Mouse (Mus musculus) liver, adult 2 months (tissue): ENCODE measurements around the gene Olfr1431. TPM values are rescaled to one million over a fixed set of nuclear protein-coding genes. Genes with fewer than 3 reads are reported as not detected.
"Not testable (repeated sequence)": the region's sequence is repeated elsewhere in the genome, so short reads cannot be mapped to it uniquely, and the experiment has no call there.

Experiments used
- DNase-seq: peaks from one replicate; pipeline ENCODE4 v3.0.0-alpha.2; 2011; ENCODE audit warnings: low read depth, low spot score; ENCODE audit errors: extremely low read depth
- H3K27ac ChIP-seq: fragments of 200-500 bp; replicated peaks from 2 replicates; pipeline ENCODE4 v1.5.1; 2012; ENCODE audit warnings: low read depth, mild to moderate bottlenecking, control low read depth, inconsistent platforms, low read length; ENCODE audit not compliant: insufficient read depth
- H3K27me3 ChIP-seq: fragments of 200-500 bp; 2 replicates; pipeline ENCODE4 v1.6.1; 2012; ENCODE audit warnings: mild to moderate bottlenecking, moderate library complexity, low read length, inconsistent platforms; ENCODE audit not compliant: control insufficient read depth, insufficient read depth
- H3K36me3 ChIP-seq: fragments of 200-500 bp; 2 replicates; pipeline ENCODE4 v1.6.1; 2012; ENCODE audit warnings: low read length, inconsistent platforms; ENCODE audit not compliant: control insufficient read depth, insufficient read depth
- H3K4me1 ChIP-seq: fragments of 200-500 bp; 2 replicates; pipeline ENCODE4 v1.6.1; 2011; ENCODE audit warnings: low read length; ENCODE audit not compliant: control insufficient read depth, insufficient read depth
- H3K4me3 ChIP-seq: fragments of 200-500 bp; 2 replicates; pipeline ENCODE4 v1.5.1; 2011; ENCODE audit warnings: low read depth, mild to moderate bottlenecking, control low read depth, low read length, moderate library complexity; ENCODE audit not compliant: insufficient read depth
- H3K79me2 ChIP-seq: fragments of 200-500 bp; 2 replicates; pipeline ENCODE4 v1.6.1; 2012; ENCODE audit warnings: inconsistent platforms, mild to moderate bottlenecking, low read length, moderate library complexity; ENCODE audit not compliant: control insufficient read depth, insufficient read depth
- H3K9ac ChIP-seq: fragments of 200-500 bp; 2 replicates; pipeline ENCODE4 v1.6.1; 2012; ENCODE audit warnings: low read depth, mild to moderate bottlenecking, control low read depth, inconsistent platforms, low read length
- CTCF ChIP-seq: fragments of 200-500 bp; IDR thresholded peaks from 2 replicates; pipeline ENCODE4 v1.5.1; 2011; ENCODE audit warnings: low read depth, low read length, control low read depth
- POLR2A ChIP-seq: fragments of 200-500 bp; IDR thresholded peaks from 2 replicates; pipeline ENCODE4 v1.6.1; 2011; ENCODE audit warnings: low read length, control low read depth; ENCODE audit not compliant: insufficient read depth; ENCODE audit errors: extremely low read depth
- WGBS: fragments of 180-500 bp; shearing (Covaris S2); methylation state at CpG from one replicate; pipeline ENCODE4 v1.1.7; 2018; 5-methylcytosine and 5-hydroxymethylcytosine counted together
- polyA plus RNA-seq: library from polyadenylated mRNA; depleted of rRNA; stranded (reverse); fragments of >200 nt; gene quantifications from 2 replicates; pipeline ENCODE4 v1.2.3, GENCODE M21; 2012; rRNA removed
- total RNA-seq: library from RNA; depleted of rRNA; stranded (reverse); fragments of >200 nt; gene quantifications from 2 replicates; pipeline ENCODE4 v1.2.3, GENCODE M21; 2014; rRNA removed

The Olfr1431 gene
- total RNA-seq (not detected in 2 replicates), polyA plus RNA-seq (not detected in 2 replicates)

GRCm38 (mm10) chr19:12200334-12200733, at the start of gene Olfr1431:
Gene Olfr1431, plus strand, starts transcription at chr19:12200634.
- WGBS = 73% methylated on average over 1 of the region's 1 CpGs
- no peak within 1 kb of the TSS for H3K9ac ChIP-seq
- no peak for DNase-seq
- no peaks in the 10 kb centered on the region for H3K79me2 ChIP-seq
- no peak for TF ChIP-seq POLR2A
- TF ChIP-seq CTCF = no peak
- no peak within 1 kb of the TSS for H3K27ac ChIP-seq
- no peaks in the 10 kb centered on the region for H3K27me3 ChIP-seq
- H3K36me3 ChIP-seq = no peaks in the 10 kb centered on the region
- H3K4me1 ChIP-seq = no peaks in the 10 kb centered on the region
- no peak within 1 kb of the TSS for H3K4me3 ChIP-seq

GRCm38 (mm10) chr19:12170062-12170599, 30.3 kb upstream of the Olfr1431 start, which contains the start of gene Olfr1555-ps1:
Gene Olfr1555-ps1, minus strand, starts transcription at chr19:12170112.
- not testable (repeated sequence) for H3K79me2 ChIP-seq, H3K27ac ChIP-seq, H3K27me3 ChIP-seq, DNase-seq, H3K4me1 ChIP-seq, H3K9ac ChIP-seq, H3K36me3 ChIP-seq, H3K4me3 ChIP-seq
- WGBS = 37% methylated on average over 1 of the region's 1 CpGs

GRCm38 (mm10) chr19:12175431-12175830, 25.0 kb upstream of the Olfr1431 start:
- H3K4me3 ChIP-seq, H3K27me3 ChIP-seq, H3K27ac ChIP-seq, H3K36me3 ChIP-seq, H3K79me2 ChIP-seq, DNase-seq, H3K4me1 ChIP-seq, H3K9ac ChIP-seq: not testable (repeated sequence)
- 69% methylated on average over 5 of the region's 5 CpGs for WGBS

DNA sequence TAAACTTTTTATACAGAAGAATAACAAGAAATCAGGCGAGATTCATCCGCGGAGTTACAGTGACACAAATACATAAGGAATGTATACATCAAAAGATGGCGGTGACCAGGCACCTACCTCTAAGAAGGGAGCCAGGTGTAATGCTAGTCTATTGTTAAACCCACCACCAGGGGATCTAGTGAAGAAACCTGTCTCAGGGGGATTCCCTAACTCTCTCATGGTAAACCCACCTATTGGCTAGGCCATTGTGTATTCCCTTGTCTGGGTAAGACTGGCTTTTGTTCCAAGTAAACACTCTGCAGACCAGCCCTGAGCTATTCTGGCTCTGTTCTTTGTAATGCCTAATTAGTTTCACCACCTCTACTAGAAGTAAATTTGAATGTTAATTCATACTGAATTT, 1.4 kb upstream of the Olfr1431 start:
- H3K9ac ChIP-seq, H3K27ac ChIP-seq, DNase-seq, H3K4me3 ChIP-seq, H3K4me1 ChIP-seq, H3K79me2 ChIP-seq, H3K27me3 ChIP-seq, H3K36me3 ChIP-seq: not testable (repeated sequence)
- WGBS = 83% methylated on average over 4 of the region's 4 CpGs

GRCm38 (mm10) chr19:12232496-12232895, 32.1 kb downstream of the Olfr1431 start, which contains the start of gene Olfr1432:
Gene Olfr1432, minus strand, starts transcription at chr19:12232596.
- not testable (repeated sequence) for DNase-seq, H3K4me1 ChIP-seq, H3K4me3 ChIP-seq, H3K79me2 ChIP-seq, H3K27me3 ChIP-seq, H3K9ac ChIP-seq, H3K27ac ChIP-seq, H3K36me3 ChIP-seq

DNA sequence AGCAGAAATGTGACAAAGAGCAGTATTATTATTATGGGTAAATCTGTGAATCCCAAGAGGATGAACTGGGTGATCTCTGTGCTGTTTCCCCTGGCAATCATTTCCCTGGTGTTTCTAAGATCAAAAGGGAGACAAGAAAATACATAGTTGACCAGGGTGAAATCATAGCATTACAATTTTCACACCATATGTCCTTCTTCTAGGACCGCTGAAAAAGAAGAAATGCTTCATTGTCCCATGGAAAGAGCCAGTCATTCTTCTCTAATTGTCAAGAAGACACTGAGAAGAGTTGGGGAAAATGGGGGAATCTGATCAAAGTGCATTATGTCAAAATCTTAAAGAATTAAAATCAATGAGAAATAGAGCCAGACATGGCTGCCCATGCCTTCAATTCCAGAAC, 41.1 kb downstream of the Olfr1431 start, which contains the start of gene Olfr262:
Gene Olfr262 (minus strand): TSS at position 101 of the 400 bp plus-strand sequence.
- DNase-seq = no peak
- H3K4me3 ChIP-seq = no peak within 1 kb of the TSS
- H3K4me1 ChIP-seq = no peaks in the 10 kb centered on the region
- WGBS = 85% methylated on average over 1 of the region's 1 CpGs
- H3K36me3 ChIP-seq = no peaks in the 10 kb centered on the region
- H3K79me2 ChIP-seq = no peaks in the 10 kb centered on the region
- H3K27ac ChIP-seq = no peak within 1 kb of the TSS
- H3K9ac ChIP-seq = no peak within 1 kb of the TSS
- no peaks in the 10 kb centered on the region for H3K27me3 ChIP-seq
- no peak for TF ChIP-seq CTCF
- TF ChIP-seq POLR2A = no peak
